Mouse (Mus musculus) erythroid progenitor cell, adult 5-6 weeks (primary cell): Measurements from ENCODE around the gene Klf12. TPM values are rescaled to one million over a fixed set of nuclear protein-coding genes. Genes with fewer than 3 reads are reported as not detected.

Experiments used
- ATAC-seq: replicated peaks from 2 replicates; pipeline ENCODE4 v1.8.0; 2016; ENCODE audit warnings: moderate number of reproducible peaks, mild to moderate bottlenecking, moderate TSS enrichment, inconsistent platforms; ENCODE audit not compliant: poor library complexity, low FRiP score, severe bottlenecking
- total RNA-seq, 2 experiments: library from RNA; stranded (forward) in 1 of 2; stranded (reverse) in 1 of 2; fragments of 150-400 nt in 1 of 2; fragments of 186-747, 209-891 nt in 1 of 2; gene quantifications; 2 replicates each; pipeline versions ENCODE4 v1.2.3 to v1.2.4; 2015 to 2017; ENCODE audit warnings: low replicate concordance in 2 of 2

The Klf12 gene
- total RNA-seq, 2 experiments from 2014 or later: 3.3 TPM; not detected in 1

DNA sequence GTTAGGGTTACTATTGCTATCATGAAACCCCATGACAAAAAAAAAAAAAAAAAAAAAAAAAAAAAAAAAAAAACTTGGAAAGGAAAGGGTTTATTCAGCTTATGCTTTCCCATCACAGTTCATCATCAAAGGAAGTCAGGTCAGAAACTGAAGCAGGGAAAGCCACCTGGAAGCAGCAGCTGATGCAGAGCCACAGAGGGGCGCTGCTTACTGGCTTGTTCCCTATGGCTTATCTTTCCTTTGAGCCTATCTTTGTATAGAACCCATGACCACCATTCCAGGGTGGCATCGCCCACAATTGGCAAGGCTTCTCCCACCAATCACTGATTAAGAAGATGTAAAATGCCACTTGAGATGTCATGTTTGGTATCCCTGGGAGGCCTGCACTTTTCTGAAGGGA, 119.4 kb downstream of the Klf12 start:
- no peak for ATAC-seq

DNA sequence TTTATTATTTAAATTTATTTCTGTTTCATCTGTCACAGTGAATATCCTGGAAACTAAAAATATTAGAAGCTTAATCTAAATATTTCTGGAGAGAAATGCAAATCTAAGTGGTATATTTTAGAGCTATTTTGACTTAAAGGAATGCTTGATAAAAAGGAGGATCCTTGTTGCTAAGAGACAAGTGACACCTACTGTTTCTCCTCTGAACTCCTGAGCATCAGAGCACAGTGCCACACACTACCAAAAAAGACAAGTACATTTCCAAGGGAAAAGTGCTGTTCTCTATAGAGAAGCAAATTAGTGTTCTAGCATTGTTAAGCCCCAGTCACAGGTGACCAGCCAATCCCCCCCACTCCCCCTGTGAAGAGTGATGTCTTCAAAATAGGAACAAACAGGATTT, 127.8 kb downstream of the Klf12 start:
- no peak for ATAC-seq

DNA sequence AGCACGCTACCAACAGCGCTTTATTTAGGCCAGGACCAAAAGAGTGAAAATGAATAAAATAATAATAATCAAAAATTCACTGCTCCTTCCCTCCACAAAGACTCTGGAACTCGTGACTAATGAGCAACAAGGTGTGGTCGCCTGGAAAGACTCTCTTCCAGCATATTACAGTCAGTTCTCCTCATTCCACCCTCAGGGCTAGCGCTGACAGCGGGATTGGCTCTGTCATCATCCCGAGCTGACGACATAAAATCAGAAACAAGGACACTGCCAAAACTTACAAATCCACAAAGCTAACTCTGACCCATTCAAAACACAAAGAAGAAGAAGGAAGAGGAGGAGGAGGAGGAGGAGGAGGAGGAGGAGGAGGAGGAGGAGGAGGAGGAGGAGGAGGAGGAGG, 136.8 kb downstream of the Klf12 start:
- ATAC-seq: no peak

DNA sequence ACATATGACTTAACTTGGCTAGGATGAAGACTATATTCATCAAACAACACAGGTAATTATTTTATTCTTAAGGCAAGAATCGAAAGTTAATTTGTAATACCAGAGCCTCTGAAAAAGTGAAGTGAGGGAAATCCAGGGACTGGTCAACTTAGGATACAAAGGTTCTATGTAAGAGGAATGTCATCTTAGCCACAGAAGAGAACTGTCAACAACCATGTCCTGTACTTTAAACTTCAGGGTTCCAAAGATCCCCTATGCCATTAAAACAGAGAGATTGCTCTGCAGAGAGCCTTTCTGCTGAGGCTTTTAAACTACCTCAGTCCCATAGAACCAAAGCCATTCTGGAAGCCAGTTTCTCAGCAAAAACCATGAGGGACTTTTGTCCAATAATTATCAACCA, 144.1 kb downstream of the Klf12 start:
- ATAC-seq: no peak

DNA sequence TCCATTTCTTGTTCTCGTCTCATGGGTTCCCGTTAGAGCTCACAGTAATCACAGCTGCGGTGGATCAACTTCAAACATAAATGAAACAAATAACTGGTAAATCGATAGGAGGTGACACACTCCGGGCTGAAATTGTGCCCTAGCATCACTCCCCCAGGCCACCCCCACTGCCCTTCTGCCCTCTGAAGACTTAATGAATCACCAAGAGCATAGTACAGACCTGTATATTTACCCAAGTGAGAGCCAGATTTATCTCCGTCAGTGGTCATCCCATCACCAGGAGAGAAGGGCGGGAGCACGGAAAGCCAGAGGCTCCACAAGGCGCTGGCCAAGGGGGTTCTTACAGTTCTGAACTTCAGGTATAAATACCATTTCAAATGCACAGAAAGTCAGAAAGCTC, 150.2 kb downstream of the Klf12 start:
- no peak for ATAC-seq

DNA sequence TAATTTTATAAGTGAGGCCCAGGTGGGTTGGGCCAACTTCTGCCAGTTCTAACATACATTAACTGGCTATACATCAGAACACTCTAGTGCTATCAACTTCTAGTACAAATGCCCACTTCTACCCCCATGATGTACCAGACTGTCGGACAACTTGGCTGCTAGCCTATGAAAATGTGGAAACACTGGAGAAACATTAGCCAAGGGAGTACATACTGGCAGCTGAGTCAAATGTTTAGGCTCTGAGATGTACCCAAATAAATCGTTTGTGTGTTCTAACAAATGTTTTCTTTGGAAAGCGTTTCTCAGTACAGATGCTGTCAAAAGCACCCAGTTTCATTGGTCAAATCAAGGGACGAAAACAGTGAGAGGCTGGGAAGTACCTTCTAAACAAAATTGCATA, 152.0 kb downstream of the Klf12 start:
- ATAC-seq: no peak

DNA sequence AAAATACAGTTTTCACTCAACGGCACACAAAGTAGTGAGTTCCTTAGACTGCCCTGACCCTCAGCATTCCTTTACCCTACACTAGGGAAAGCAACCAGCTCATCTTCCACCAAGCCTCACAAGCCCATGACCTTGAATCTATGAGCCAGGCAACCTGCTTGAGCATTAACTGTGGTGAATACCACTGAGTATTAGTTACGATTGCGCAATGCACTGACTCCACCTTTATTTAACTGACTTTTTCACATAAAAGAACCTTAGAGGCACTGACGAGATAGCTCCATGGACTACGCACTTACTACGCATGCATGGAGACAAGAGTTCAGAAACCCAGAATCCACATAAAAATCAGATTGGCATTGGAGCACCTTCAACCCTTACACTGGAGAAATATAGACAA, 158.4 kb downstream of the Klf12 start:
- ATAC-seq: no peak

DNA sequence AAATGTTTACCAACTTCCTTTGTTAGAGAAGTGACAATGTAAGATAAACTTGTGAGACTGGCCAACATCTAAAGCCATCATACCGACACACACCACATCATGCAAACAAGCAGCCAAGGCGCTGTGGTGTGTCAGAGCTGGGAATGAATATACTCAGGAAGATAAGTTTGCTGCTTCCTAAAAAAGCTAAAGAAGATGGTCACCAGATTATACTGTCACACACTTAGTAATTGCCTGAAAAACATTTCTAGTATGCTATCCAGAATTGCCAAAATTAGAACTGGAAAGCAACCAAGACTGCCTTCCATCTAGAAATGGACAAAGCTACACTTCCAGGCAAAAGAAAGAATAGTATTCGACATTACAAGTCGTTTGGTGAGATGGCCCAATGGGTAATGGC, 163.4 kb downstream of the Klf12 start:
- ATAC-seq: no peak

DNA sequence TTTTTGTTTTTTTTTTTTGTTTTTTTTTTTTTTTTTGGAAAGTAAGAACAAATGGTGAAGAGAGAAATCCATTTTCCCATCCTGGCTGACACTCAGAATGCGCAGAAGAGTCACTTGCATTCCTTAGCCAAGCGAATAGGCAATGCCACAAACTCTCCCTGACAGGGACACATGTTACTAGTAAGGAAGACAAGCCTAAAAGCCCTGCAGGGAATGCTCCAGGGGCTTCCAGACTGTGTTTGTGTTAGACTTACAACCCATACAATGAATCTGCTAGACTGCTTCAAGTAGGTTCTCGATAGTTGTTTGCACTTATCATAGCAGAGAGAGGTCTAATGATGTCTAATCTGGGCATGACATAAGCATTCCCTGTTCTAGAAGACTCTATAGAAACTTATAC, 164.6 kb downstream of the Klf12 start:
- no peak for ATAC-seq

DNA sequence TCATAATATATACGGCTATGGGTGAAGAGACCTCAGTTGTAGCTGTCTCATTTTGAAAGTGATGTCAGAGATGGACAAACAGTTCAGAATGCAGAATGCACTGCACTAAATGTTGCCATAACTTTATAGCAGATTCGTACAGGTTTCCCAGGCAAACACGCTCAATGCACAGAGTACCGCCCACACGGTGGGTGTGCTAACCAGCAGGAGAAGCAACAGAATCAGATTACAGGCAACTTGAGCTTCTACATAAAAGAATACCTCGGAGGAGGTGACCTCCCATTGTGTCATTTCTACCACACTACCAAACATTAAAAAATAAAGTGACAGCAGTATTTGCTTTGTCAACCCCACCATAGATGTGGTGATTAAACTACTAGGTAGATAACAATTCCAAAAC, 171.1 kb downstream of the Klf12 start:
- ATAC-seq: no peak

DNA sequence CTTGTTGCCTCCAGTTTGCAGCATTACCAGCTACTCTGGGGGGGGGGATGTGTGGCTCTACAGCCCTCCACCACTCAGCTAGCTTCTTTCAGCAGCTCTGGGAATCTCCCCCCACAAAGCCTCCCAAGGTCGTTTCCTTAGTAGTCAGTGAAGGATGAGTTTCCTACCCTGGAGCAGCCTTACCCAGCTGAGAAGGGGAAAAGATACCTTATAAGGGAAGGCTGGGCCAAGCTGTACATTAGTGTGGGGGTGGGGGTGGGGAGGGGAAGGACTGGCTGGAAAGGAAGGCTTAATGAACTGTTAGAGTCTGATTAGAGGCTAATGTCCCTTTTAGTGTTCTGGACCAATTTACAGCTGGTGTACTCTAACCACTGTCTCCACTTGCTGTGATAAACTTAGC, 172.7 kb downstream of the Klf12 start:
- ATAC-seq: no peak

DNA sequence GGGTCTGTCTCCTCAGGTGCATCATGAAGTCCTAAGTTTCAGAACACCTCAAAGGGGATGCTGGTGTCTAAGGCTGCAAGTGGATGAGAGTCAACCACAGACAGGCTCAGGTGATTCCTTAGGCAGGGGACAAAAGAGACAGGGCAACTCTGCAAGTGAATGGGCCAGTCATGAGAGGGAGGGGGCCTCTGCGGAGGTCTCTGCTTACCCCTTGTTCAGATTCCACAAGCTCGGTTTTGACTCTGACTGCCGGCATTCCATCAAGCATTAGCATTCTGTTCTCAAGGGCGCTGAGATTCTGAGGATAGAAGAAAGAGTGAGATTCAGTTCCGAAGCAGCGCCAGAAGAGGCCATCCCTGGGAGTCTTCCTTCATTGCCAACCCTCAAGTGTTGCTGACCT, 174.9 kb downstream of the Klf12 start:
- no peak for ATAC-seq

DNA sequence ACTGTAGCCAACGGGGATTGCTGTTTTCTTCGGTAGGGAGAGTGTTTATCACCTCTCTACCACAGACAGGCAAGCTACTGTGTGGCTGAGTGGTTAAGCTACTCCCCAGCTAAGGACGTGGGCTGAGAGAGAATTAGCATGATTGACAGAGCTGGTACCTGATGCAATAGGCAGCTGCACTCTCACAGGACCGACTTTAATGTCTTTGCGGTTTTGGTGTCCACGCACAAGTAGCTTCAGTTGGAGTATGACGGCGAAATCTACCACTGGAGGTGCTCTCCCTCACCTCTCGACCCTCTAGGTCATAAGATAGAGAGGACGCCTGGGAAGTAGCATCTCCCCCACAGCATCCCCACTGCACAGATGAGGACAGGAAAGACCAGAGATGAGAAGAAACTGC, 178.9 kb downstream of the Klf12 start:
- no peak for ATAC-seq

DNA sequence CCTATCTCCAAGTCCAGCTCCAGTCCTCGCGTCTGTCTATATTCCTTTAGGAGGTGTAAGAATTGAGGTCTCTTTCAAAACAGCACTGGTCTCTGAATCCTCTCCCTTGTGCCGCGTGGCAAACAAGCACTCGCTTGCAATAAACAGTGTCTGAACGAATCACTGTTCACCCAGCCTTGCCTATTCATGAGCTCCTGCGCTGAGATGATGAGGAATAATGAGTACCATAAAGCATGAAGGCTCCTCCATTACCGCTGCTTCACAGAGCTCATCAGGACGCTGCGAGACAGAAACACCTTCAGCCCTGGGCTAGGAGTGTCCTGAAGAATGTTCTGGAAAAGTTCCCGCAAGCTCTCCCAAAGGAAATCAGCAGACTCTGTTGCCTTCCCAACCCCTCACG, 179.7 kb downstream of the Klf12 start:
- no peak for ATAC-seq

DNA sequence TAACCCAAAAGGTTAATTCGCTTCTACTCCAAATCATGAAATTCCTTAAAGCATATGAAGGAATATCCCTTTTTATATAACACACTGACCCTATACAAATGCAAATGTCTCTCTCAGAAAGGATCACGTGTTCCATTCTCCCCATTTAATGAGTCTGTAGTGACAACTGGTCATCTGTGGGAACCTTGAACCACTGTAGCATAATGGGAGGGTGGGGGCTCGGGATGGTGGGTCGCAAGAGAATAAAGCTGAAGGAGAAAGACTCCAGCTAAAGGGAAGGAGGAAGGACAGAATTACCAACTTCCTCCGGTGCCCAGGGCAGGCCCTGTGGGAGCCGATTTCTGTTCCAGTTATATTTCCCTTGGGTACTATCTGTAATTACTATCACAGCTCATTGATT, 180.7 kb downstream of the Klf12 start:
- no peak for ATAC-seq

DNA sequence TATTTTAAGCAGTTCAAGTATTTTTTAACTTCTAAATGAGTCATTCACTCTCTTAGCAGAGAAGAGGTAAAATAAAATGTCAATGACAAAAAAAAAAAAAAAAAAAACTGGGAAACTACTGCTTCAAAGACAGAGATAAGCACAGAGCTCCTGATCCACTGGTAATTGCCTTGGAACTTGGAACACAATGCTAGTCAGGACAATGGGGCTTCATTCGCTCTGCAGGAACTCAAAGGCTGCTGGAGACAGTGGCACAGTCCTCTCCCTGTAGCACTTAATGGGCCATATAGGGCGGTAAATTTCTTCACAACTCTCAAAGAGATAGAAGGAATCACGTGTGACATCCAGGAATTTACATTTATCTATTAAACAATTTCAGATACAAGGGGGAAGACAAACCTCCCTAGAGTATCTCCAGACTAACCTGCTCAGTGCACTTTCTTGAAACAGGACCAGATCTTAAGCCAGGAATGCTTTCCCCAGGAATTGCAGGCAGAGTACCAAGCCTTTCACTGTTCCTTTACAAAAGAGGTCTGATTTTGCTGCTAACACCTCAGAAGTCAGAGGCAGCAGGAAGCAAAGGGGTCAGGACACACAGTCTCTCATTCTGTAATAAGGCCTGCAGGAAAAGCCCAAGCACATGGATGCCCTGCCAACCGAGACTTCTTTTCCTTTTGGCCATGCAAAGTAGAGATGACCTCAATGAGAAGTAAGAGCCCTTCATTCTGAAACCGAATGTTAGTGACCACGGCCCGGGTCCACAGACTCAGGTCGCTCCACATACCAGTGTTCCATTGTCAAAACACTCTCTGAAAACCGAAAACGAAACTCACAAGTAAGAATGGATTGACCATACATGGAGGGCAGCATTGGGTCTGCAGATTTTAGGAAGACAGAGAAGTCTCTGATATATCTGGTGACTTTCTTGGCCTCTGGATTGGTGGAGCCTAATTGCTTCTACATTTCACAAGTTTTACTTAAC, 187.0 kb downstream of the Klf12 start:
- no peak for ATAC-seq

DNA sequence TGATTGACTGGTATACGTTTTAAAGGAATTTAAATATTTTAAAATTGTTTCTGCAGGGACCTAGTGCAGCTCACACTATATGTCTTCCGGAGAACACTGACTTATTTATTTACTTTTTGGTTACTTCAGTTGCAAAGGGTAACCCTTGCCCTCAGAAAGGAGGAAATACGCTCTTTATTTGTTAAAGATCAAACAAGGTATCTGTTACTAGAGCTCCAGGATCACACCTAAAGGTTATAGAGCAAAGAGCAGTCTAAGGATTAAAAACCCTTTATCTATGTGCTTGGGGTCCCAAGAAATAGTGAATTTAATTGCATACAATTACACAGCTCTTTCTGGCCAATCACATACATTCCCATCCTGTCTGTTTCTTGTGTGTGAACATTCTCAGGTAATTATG, 188.7 kb downstream of the Klf12 start:
- ATAC-seq: no peak

DNA sequence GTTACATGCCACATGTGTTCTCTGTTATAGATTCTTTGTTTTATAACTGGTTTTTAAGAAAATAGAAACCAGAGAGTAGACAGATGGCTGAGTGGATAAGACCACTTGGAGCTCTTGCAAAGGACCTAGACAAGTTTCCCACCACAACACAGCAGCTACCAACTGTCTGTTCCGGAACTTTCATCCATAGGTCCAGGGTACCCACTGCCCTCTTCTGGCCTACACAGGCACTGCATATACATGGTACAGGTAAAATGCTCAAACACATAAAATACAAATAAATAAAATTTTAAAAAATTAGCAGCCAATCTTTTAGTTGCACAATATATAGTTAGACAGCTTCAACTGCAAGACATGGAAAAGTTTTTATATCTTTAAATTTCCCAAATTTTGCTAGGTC, 194.0 kb downstream of the Klf12 start:
- ATAC-seq: no peak

DNA sequence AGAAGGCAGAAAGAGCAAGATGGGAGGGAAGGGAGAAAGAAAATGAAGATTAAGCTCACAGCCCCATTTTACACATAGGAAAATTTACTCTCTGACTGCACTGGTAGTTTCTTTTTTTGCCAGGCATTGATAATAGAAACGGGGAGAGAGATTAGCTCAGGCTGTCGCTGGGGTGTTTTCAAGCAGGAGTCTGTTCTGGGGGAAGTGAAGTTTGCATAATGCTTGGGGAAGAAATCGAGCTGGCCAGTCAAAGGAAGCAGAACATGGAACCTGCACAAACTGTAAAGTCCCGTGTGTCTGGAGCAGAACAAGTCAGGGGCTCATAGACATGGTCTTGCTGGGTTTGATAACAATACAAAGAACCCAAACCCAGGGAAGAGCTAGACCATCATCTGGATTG, 204.9 kb downstream of the Klf12 start:
- ATAC-seq: no peak

DNA sequence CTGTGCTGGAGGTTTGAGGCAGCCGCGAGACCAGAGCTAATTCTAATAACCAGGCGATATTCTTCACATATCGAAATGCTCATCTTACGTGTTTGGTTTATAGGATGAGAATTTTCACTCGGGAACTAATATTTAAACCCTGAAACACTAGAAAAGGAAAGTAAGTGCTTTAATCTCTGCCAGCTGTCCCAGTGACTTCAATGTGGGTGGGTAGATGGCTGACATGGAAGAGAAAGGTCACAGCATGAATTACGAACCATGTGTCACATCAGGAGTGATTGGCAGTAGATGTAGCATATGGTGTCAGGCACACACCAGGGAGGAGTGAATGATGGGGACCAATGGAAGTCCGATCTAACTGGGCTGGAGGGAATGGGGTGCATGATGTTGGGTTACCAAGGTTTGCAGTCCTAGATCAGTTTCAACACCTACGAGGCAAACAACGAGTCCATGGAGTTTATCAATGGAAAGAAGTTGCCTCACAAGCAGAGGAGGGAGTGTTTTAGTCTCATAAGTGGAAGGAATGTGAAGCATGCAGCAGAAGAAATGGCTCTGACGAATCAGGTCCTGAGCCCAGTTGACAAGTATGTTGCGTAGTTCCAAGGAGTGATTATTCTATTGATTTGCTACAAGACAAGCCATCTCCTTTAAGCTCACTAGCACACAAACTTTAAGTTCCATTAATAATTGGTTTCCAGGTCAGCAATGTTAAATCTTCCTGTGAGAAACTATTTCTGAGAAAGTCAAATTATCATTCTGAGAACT, 211.9 kb downstream of the Klf12 start:
- no peak for ATAC-seq

DNA sequence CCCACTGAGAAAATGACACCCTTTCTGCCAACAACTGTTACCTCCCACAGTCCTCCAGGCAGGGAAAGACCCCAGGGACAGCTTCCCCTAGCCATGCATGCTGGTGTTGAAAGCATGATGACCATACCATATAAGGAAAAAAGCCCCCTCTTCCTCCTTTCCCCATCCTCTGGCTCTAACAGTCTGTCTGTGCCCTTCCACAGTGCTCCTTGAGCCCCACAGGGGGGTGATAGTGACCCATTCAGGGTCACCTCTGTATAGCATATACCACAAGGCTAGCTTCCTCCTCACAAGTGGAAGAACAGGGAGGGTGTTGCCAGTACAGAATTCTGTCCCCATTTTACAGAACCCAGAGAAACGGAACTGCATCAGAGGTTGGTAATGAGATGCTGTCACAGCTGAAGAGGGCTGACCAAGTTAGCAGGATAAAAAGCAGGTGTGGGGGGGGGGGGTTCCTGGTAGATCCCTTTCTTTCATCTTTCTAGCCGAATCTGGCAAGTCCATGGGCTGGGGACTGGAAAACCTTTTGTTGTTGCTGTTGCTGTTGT, 214.9 kb downstream of the Klf12 start:
- ATAC-seq: no peak
